Mouse (Mus musculus): Measurements from ENCODE around the gene Mdp1.

DNA sequence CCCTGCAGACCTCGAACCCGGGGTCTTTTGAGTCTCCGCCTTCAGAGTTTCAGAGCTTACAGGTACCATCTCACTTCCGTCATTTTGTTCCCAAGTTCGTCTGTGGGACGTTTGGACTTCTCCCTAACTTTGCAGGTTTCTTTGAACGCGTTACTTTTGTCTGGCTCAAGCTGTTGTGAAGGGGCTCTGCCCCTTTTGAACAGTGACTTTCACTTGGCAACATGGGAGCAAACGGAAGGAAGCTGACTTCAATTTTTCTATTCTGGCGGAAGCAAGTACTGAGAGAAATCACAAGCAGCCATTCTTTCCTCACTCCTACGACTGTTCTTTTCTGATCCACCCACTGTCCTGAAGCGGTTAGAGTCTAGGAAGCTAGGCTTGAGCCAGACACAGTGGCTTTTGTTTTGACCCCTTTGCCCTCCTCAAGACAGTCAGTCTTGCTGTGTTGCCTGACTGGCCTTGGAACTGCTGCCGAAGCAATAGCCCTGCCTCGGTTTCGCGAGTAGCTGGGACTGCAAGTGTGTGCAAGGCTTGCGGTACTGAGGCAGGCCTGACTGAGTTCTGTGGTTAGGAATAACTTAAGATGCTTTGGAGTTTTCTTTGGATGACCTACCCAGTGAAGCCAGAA lies 15.9 kb downstream of the Mdp1 start:
- TF ChIP-seq POLR2A (IDR thresholded peaks at IDR 0.05; ENCODE audit: borderline replicate concordance, low read depth, low read length) (no peak), CTCF (IDR thresholded peaks at IDR 0.05; ENCODE audit: low read depth, low read length) (no peak)
